Mouse (Mus musculus) liver, adult 2 months (tissue): ENCODE results near the gene Tlnrd1.

Source experiments
- CTCF ChIP-seq: fragments of 200-500 bp; IDR thresholded peaks from 2 replicates; pipeline ENCODE4 v1.5.1; 2011; ENCODE audit warnings: low read depth, low read length, control low read depth
- POLR2A ChIP-seq: fragments of 200-500 bp; IDR thresholded peaks from 2 replicates; pipeline ENCODE4 v1.6.1; 2011; ENCODE audit warnings: low read length, control low read depth; ENCODE audit not compliant: insufficient read depth; ENCODE audit errors: extremely low read depth

DNA sequence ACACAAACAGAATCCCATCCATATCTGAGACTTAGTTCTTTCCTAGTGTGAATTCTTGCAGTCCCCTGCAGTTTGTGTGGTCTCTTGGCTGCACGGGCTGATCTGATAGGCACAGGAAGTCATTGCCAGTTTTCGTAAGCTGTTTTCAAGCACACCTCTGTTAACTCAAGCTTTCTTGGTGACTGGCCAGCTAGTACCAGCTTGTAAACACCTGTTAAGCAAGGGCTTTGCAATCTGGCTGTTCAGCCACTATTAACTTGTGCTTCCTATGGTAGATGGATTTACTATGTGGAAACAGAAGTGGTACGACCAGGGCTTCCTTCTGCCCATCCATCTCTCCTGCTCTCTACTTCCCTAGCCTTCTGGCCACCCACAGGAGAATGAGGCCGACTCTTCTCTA lies 36.1 kb upstream of the Tlnrd1 start:
- TF ChIP-seq CTCF: no peak
- TF ChIP-seq POLR2A: no peak
